Mouse (Mus musculus) liver, embryonic 14.5 days (tissue): ENCODE measurements at regions not wholly inside any gene's neighbourhood (a gene's known extent, or its start where the extent isn't known, plus 50 kb on each side); places are given as distances from the start of the nearest gene placed in this dataset.

Experiments used
- CTCF ChIP-seq: IDR thresholded peaks from 2 replicates; pipeline ENCODE4 v1.5.1; 2016; ENCODE audit warnings: antibody characterized with exemption, low read depth, control low read depth
- EP300 ChIP-seq: IDR thresholded peaks from 2 replicates; pipeline ENCODE4 v1.6.1; 2016; ENCODE audit warnings: antibody characterized with exemption, low read depth

DNA sequence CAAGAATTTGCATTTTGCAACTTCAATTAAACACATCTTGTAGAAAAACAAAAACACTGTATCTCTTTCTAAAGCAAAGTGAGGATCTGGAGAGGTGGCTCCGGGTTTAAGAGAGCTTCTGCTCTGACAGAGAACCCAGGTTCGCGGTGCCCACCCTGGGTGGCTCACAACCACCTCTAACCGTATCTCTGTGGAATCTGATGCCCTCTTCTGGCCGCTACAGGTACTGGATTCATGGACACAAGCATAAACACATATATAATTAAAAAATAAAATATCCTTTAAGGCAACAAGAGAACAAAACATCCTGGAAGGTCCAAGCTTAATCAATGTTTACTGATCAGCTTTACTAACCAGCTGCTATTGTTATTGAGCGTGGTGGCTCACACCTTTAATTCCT lies 124.3 kb upstream of the Dock1 start:
- TF ChIP-seq CTCF, result peak; percentile 54
- no peak for TF ChIP-seq EP300
